Mouse (Mus musculus) liver, embryonic 13.5 days (tissue): ENCODE data around the gene Gata2. TPM values are rescaled to one million over a fixed set of nuclear protein-coding genes. Genes with fewer than 3 reads are reported as not detected.

Experiments
- ATAC-seq: fragments of 200-750 bp; cut with Nextera tagmentation; 2 replicates; pipeline ENCODE4 v1.8.0; 2017; ENCODE audit warnings: low read depth, mild to moderate bottlenecking, moderate number of reproducible peaks, moderate library complexity
- DNase-seq: peaks from one replicate; pipeline ENCODE4 v3.0.0; 2022
- H3K27ac ChIP-seq: fragments of 300-500 bp; sonication (generic); 2 replicates; pipeline ENCODE4 v1.5.1; 2015; ENCODE audit warnings: moderate library complexity, mild to moderate bottlenecking, inconsistent platforms
- H3K27me3 ChIP-seq: fragments of 300-500 bp; sonication (generic); 2 replicates; pipeline ENCODE4 v1.6.1; 2015; ENCODE audit warnings: mild to moderate bottlenecking, inconsistent platforms
- H3K36me3 ChIP-seq: fragments of 300-500 bp; sonication (generic); 2 replicates; pipeline ENCODE4 v1.6.1; 2015; ENCODE audit warnings: mild to moderate bottlenecking, inconsistent platforms
- H3K4me1 ChIP-seq: fragments of 300-500 bp; sonication (generic); replicated peaks from 2 replicates; pipeline ENCODE4 v1.6.1; 2015; ENCODE audit warnings: inconsistent platforms
- H3K4me2 ChIP-seq: fragments of 300-500 bp; sonication (generic); 2 replicates; pipeline ENCODE4 v1.6.1; 2015; ENCODE audit warnings: inconsistent platforms, mild to moderate bottlenecking, moderate library complexity
- H3K4me3 ChIP-seq: fragments of 300-500 bp; sonication (generic); replicated peaks from 2 replicates; pipeline ENCODE4 v1.5.1; 2015; ENCODE audit warnings: mild to moderate bottlenecking, inconsistent platforms
- H3K9ac ChIP-seq: fragments of 300-500 bp; sonication (generic); 2 replicates; pipeline ENCODE4 v1.6.1; 2015; ENCODE audit warnings: mild to moderate bottlenecking, inconsistent platforms
- H3K9me3 ChIP-seq: fragments of 300-500 bp; sonication (generic); replicated peaks from 2 replicates; pipeline ENCODE4 v1.6.1; 2016; ENCODE audit warnings: inconsistent platforms
- WGBS: fragments of 180-500 bp; shearing (Covaris S2); methylation state at CpG from one replicate; pipeline ENCODE4 v1.1.7; 2015; ENCODE audit not compliant: insufficient replicate concordance; 5-methylcytosine and 5-hydroxymethylcytosine counted together
- polyA plus RNA-seq: library from polyadenylated mRNA; unstranded; fragments of >200 nt; fragmentation: Nextera tagmentation; extraction: Ambion mirVana; gene quantifications from 2 replicates; pipeline ENCODE4 v1.2.1, GENCODE M21; 2015

The Gata2 gene
- polyA plus RNA-seq, 1 experiment from 2014 or later = 7.4 TPM

DNA sequence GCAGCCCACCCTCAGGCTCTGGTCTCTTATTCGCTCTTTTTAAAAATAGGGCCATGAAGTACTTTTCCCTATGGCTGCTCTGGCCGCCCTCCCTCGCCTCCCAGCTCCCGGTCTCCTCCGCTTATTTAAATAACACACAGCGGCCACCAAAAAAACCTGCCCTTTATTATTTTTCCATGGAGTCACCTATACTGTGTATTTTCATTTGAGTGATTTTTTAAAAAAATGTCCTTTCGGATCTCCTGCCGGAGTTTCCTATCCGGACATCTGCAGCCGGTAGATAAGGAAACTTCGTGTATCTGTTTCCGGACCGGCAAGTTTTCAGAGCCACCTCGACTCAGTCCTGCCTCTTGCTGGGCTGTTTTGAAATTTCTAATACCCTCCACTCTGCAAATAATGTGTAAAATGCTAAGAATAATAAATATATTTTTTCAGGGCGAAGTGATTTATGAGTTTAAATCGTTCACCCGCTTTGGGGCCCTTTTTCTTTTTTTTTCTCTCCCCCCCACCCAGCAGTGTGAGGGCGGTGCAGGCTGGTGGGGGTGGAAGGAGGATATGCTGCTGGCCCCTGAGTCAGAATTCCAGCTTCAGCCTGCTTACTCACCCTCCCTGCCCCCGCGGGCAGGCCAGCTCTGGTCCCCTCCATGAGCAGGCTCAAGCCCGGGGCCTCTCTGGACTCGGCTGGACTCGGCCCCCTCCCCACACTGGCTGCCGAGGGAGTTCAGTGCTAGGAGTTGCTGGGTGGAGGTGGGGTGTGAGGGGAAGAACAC lies 9.4 kb downstream of the Gata2 start:
- Histone ChIP-seq H3K4me3 (peak overlapping the region; percentile 16), H3K9ac (peak overlapping the region; percentile 60), H3K4me2 (peak overlapping the region; percentile 58), H3K9me3 (no peaks in the 10 kb centered on the region), H3K27me3 (peaks cover 93% of the 10 kb centered on the region), H3K4me1 (peaks cover 68% of the 10 kb centered on the region), H3K36me3 (no peaks in the 10 kb centered on the region), H3K27ac (peak overlapping the region; percentile 72)
- WGBS = under 1% methylated on average over 24 of the region's 24 CpGs
- DNase-seq = peak; percentile 64
- ATAC-seq = peak; percentile 66

DNA sequence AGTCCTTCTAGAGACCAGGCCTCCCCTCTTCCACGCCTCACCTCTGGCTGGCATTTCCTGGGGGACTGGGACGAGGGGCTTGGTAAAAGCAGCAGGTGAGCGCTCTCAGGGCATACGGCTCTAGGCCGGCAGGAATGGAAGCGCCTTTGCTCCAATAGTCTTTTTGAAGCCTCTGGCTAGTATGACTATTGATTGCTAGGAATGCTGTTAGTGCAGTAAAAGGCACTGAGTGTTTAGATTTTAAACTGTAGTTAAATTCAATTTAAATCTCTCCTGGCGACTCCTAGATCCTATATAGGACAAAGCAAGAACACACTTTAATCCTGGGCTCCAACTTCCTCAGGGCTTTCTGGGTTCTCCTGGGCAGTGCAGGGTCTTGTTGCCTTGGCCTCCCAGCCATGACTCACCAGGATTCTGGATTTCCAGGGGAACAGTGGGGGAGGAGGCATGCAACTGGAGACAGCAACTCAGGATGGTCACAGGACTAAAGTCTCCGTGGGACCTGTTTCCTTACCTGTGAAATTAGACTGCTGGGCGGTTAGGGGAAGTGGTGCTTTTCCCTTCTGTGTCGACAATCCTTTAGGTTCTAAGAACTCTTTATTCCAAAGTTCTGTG lies 10.2 kb downstream of the Gata2 start:
- Histone ChIP-seq H3K36me3 (no peaks in the 10 kb centered on the region), H3K27me3 (peaks cover 87% of the 10 kb centered on the region), H3K9ac (peak overlapping the region; percentile 60; the same call in 1 of the 2 replicates), H3K4me2 (peak overlapping the region; percentile 58), H3K9me3 (no peaks in the 10 kb centered on the region), H3K4me3 (peak overlapping the region; percentile 16; the same call in 1 of the 2 replicates), H3K4me1 (peaks cover 60% of the 10 kb centered on the region), H3K27ac (peak overlapping the region; percentile 72)
- no peak for DNase-seq
- WGBS = 50% methylated on average over 10 of the region's 10 CpGs
- no peak for ATAC-seq

DNA sequence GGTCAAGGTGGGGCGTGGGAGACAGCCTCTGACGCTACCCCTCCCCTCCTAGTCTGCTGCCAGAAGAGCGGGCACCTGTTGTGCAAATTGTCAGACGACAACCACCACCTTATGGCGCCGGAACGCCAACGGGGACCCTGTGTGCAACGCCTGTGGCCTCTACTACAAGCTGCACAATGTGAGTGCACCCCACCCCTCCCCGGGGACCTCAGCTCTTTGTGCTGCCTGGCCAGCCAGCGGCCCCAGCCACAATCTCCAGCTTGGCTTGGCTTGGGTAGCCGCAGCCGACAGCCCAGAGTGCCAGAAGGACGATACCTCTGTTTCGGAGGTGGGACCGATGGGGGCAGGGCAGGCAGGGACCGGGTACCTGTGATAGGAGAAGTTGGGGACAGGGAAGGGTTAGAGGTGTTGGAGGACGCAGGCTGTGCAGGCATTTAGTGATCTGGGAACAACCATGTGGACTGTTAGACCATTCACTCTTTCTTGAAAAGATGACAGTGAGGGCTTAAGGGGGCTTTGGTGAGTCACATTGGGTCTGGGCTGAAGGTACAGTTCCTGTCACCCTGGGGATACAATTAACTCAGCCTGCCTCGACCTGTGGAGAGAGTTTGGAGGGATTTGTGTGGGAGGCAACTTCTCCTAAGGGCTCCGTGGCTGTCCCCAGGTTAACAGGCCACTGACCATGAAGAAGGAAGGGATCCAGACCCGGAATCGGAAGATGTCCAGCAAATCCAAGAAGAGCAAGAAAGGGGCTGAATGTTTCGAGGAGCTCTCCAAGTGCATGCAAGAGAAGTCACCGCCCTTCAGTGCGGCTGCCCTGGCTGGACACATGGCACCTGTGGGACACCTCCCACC lies 11.1 kb downstream of the Gata2 start:
- ATAC-seq (no peak), DNase-seq (no peak)
- Histone ChIP-seq H3K9me3 (no peaks in the 10 kb centered on the region), H3K4me3 (no peak overlapping the region), H3K9ac (no peak overlapping the region), H3K27ac (no peak overlapping the region), H3K36me3 (no peaks in the 10 kb centered on the region), H3K4me1 (peaks cover 51% of the 10 kb centered on the region), H3K27me3 (peaks cover 78% of the 10 kb centered on the region), H3K4me2 (no peak overlapping the region)
- 62% methylated on average over 25 of the region's 25 CpGs for WGBS

DNA sequence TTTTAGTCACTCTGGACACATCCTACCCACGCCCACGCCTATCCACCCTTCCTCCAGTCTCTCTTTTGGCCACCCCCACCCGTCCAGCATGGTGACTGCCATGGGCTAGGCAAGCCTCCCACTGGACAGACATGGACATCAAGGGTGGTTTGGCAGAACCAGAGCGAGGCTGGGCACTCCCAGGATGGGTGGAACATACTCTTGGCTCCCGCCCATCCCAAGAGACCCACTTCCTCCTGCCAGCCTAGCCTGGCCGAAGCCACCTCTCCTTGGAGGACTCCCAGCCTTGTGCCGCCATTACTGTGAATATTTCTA lies 11.7 kb downstream of the Gata2 start:
- 58% methylated on average over 7 of the region's 7 CpGs for WGBS
- ATAC-seq = no peak
- no peak for DNase-seq
- Histone ChIP-seq H3K4me3 (no peak overlapping the region), H3K4me2 (no peak overlapping the region), H3K36me3 (no peaks in the 10 kb centered on the region), H3K9ac (no peak overlapping the region; the same call in 1 of the 2 replicates), H3K27me3 (peaks cover 73% of the 10 kb centered on the region), H3K27ac (no peak overlapping the region), H3K9me3 (no peaks in the 10 kb centered on the region), H3K4me1 (peaks cover 47% of the 10 kb centered on the region)

DNA sequence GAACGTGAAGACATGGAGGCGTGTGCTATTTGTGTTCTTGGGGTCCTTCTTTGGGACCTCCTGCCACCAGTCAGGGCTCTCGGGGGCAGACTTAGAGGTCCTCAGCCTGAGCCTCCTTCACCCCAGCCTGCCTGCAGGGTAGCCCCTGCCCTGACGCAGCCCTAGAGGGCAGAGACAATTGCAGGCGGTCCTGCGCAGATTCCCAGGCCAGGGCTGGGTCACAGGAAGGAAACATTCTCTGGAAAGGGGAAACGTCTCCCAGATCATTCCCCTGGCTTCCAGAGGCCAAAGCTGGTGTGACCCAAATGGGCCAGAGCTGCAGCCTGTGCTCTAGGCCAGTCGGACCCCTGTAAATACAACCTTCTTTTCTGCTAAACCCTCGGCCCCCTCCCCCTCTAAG lies 12.2 kb downstream of the Gata2 start:
- Histone ChIP-seq H3K9ac (no peak overlapping the region), H3K36me3 (no peaks in the 10 kb centered on the region), H3K4me3 (no peak overlapping the region), H3K4me2 (no peak overlapping the region), H3K27me3 (peaks cover 67% of the 10 kb centered on the region), H3K27ac (no peak overlapping the region), H3K9me3 (no peaks in the 10 kb centered on the region), H3K4me1 (peaks cover 47% of the 10 kb centered on the region)
- no peak for DNase-seq
- 61% methylated on average over 9 of the region's 9 CpGs for WGBS
- ATAC-seq = no peak

DNA sequence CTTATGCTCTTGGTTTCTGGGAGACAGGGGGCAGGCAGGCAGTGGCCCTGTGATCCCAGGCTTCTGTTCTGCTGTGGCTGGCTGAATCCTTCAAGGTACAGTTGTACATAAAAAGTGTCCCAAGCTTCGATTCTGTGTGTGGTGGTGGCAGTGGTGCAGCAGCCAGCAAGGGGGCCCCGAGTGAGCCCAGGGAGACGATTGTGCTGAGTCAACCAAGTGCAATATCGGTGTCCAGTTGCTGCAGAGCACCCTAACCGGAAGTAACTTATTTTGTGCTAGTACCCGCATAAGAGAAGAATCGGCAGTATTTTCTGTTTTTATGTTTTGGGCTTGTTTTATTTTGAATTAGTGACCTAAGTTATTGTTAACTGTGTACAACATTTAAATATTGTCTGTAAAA lies 12.9 kb downstream of the Gata2 start:
- no peak for ATAC-seq
- WGBS = 20% methylated on average over 7 of the region's 7 CpGs
- Histone ChIP-seq H3K9me3 (no peaks in the 10 kb centered on the region), H3K4me3 (no peak overlapping the region), H3K9ac (no peak overlapping the region), H3K27me3 (peaks cover 60% of the 10 kb centered on the region), H3K4me1 (peaks cover 46% of the 10 kb centered on the region), H3K27ac (no peak overlapping the region; the same call in 1 of the 2 replicates), H3K36me3 (no peaks in the 10 kb centered on the region), H3K4me2 (no peak overlapping the region)
- DNase-seq = no peak

DNA sequence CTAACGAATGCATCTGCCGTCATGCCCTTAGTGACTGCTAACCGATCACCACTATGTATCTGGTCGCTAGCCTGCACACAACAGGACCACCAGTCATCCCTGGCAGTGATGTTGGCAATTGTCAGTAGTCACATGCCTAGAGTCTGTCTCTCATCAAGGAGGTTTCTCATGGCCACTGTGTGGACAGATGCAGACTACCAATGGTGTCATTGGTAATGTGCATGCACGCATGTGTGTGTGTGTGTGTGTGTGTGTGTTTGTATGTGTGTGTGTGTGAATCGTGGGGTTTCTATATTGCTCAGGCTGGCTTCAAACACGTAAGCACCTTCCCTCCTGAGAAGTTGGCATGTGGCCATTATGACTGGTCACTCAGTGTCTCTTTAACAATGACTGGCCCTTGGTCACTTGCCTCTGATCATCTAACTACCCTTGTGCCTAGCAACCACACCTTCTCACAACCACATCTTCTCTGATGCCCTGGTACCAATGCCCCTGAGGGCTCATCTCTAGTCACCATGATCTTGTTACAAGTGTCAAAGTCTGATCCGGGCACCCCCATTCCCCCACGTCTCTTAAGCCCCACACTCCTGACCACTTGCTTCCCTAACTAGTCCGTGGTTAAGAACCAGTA lies 13.8 kb downstream of the Gata2 start:
- Histone ChIP-seq H3K4me3 (no peak overlapping the region), H3K9me3 (no peaks in the 10 kb centered on the region), H3K9ac (no peak overlapping the region), H3K36me3 (no peaks in the 10 kb centered on the region), H3K4me1 (peaks cover 37% of the 10 kb centered on the region), H3K27ac (no peak overlapping the region), H3K4me2 (no peak overlapping the region), H3K27me3 (peaks cover 51% of the 10 kb centered on the region)
- WGBS = 62% methylated on average over 10 of the region's 10 CpGs
- DNase-seq (no peak), ATAC-seq (no peak)

DNA sequence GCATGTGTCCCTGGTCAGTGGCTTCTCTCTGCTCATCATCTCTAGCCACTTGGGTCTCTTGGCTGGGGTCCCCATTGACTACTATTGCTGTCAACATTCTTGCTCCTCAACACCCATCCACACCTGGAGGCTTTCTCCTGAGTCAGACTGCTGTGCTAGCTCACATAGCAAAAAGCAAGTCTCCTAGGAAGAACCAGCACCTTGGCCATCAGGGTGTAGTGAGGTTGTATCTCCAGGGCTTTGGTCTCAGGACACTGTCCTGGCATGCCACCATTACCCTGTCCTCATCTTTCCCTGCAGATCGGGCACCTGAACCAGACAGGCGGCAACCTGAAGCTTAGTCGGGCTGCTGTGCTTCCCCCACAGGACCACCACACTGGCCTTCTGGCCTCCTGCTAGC lies 14.6 kb downstream of the Gata2 start:
- Histone ChIP-seq H3K9me3 (no peaks in the 10 kb centered on the region), H3K4me1 (peaks cover 29% of the 10 kb centered on the region), H3K4me3 (no peak overlapping the region), H3K9ac (no peak overlapping the region), H3K27ac (no peak overlapping the region), H3K4me2 (no peak overlapping the region), H3K36me3 (no peaks in the 10 kb centered on the region), H3K27me3 (peaks cover 45% of the 10 kb centered on the region)
- WGBS = 76% methylated on average over 3 of the region's 3 CpGs
- DNase-seq (no peak), ATAC-seq (no peak)

DNA sequence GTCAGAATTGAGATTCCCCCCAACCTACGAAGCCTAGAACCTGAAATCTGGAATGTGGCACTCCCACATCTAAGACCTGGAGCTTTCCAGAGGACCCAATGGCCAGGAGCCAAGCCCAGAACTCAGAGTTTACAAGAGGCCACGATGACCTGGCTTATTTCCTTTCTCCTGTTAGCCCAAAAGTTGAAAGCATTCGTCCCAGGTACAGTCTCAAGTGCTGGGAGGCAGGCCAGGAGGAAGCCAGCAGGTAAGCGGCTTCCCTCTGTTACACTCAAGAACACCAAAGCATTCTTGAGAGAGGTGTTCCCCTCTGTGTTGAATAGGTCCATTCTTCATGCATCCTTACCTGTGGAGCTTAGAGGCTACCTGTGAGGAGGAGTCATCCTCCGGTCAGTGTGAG lies 15.8 kb downstream of the Gata2 start:
- DNase-seq (no peak), ATAC-seq (no peak)
- no peaks in the 10 kb centered on the region for H3K36me3 ChIP-seq
- H3K9ac ChIP-seq = no peak overlapping the region
- no peaks in the 10 kb centered on the region for H3K9me3 ChIP-seq
- H3K27me3 ChIP-seq = peaks cover 33% of the 10 kb centered on the region
- 66% methylated on average over 5 of the region's 5 CpGs for WGBS
- H3K27ac ChIP-seq = no peak overlapping the region
- H3K4me2 ChIP-seq = no peak overlapping the region
- H3K4me1 ChIP-seq = peaks cover 18% of the 10 kb centered on the region
- H3K4me3 ChIP-seq = no peak overlapping the region

DNA sequence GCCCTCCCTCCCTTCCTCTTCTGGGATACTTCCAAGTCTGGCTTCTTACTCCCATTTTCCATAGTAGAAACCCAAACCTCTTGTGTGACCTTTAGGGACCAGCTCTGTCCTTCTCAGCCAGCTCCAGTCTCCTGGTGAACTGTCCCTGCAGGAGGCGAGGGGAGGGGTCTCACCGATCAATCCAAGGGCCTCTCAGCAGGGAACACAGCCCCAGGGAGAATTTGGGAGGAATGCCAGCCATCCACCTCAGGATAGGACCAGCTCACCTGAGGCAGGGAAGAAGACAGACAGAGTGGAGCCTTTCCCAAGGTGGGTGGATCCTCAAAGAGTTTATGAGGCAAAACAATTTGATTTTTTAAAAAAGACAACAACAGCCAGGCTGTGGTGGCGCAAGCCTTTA lies 16.5 kb downstream of the Gata2 start:
- no peak for ATAC-seq
- Histone ChIP-seq H3K4me2 (no peak overlapping the region), H3K36me3 (no peaks in the 10 kb centered on the region), H3K27me3 (peaks cover 26% of the 10 kb centered on the region), H3K4me1 (peaks cover 13% of the 10 kb centered on the region), H3K9me3 (no peaks in the 10 kb centered on the region), H3K9ac (no peak overlapping the region), H3K4me3 (no peak overlapping the region), H3K27ac (no peak overlapping the region)
- no peak for DNase-seq
- 61% methylated on average over 3 of the region's 3 CpGs for WGBS

DNA sequence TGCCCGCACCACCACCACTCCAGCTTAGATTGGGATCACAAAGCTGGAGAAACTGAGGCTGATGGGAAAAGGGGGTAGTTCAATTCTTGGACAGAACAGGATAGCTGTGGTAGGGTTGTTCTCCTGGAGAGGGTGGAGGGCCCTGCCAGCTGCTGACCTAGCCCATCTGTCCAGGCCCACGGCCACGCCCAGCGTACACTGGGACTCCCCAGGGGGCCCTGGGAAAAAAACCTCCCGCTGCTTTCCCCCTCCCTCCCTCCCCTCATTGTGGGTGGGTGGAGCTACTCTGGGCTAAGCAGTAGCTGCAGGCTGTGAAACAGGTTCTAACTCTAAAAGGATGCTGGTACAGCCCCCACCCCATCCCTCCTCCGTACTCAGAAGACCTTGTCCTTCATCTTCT lies 22.1 kb downstream of the Gata2 start:
- Histone ChIP-seq H3K36me3 (no peaks in the 10 kb centered on the region), H3K4me1 (peaks cover 4% of the 10 kb centered on the region; the same call in 1 of the 2 replicates), H3K4me3 (no peak overlapping the region), H3K27me3 (peaks cover 4% of the 10 kb centered on the region; the same call in 1 of the 2 replicates), H3K27ac (no peak overlapping the region), H3K9me3 (peaks cover 7% of the 10 kb centered on the region; the same call in 1 of the 2 replicates), H3K9ac (no peak overlapping the region), H3K4me2 (no peak overlapping the region)
- WGBS = 65% methylated on average over 6 of the region's 6 CpGs
- ATAC-seq (no peak), DNase-seq (no peak)
